Mouse (Mus musculus): Measurements from ENCODE around the gene Hapln2. TPM values are rescaled to one million over a fixed set of nuclear protein-coding genes. Genes with fewer than 3 reads are reported as not detected.

Gene Hapln2
- 0.68 and 1.6 TPM in 2 replicates for polyA plus RNA-seq (2012; rRNA removed)

DNA sequence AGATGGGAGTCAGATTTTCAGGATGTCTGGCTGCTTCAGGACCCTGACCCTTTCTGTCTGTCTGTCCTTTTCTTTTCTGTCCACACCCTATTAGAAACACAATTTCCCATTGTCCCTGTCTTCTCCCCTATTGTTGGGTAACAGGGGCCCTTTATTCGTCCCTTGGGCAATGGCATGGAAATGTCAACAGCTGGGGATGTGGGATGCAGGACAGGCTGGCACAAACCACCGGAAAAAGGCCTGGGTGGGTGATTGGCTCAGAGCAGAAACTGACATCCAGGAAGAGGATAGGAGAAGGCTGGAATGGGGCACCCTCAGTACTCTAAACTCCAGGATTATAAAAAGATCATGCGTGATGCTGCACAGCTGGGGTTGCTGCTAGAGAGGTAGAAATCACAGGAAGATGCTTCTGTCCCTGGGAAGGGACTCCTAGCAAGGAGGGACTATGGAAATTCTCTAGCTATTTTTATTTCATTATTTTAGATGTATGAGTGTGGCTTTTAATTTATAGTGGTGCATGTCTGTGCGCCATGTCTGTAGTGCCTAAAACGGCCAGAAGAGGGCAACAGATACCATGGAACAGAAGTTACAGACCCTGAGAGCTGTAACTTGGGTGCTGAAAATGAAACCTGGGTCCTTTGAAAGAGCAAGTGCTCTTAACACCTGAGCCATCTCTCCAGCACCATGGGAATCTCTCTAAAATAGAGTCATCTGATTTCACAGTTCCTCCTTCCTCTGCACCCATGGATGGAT, at the start of gene Hapln2:
Hapln2 (minus strand) TSS at position 150 of the 753 bp plus-strand sequence.
- TF ChIP-seq CTCF (IDR thresholded peaks at IDR 0.05; ENCODE audit: borderline replicate concordance, extremely low read depth, insufficient read depth, insufficient read length) (peak; percentile 38; the same call in 1 of the 2 replicates), POLR2A (IDR thresholded peaks at IDR 0.05; ENCODE audit: borderline replicate concordance, extremely low read depth, insufficient read depth, insufficient read length, poor library complexity, severe bottlenecking) (no peak)
- DNase-seq (ENCODE audit: low read depth) = no peak

DNA sequence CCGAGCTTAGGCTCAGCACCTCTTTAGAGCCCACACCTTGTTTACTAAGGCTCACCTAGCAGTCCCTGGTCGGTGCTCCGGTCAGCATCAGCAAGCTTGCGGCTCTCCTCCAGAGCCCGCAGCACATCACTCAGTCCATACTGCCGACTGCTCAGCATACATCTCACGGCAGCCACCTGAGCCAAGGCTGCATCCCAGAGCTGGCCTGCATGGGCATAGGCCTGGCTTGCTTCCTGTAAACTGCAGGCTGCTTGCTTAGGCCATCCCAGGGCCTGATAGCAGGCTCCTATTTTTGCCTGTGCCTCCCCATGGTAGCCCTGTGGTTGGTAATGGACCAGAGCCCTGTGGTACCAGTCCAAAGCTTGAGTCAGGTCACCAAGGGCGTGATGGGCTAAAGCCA, 47.4 kb upstream of the Hapln2 start:
- no peak for TF ChIP-seq CTCF (IDR thresholded peaks at IDR 0.05; ENCODE audit: borderline replicate concordance, extremely low read depth, insufficient read depth, insufficient read length)
- no peak for TF ChIP-seq POLR2A (IDR thresholded peaks at IDR 0.05; ENCODE audit: borderline replicate concordance, extremely low read depth, insufficient read depth, insufficient read length, poor library complexity, severe bottlenecking)
- no peak for DNase-seq (ENCODE audit: low read depth)

DNA sequence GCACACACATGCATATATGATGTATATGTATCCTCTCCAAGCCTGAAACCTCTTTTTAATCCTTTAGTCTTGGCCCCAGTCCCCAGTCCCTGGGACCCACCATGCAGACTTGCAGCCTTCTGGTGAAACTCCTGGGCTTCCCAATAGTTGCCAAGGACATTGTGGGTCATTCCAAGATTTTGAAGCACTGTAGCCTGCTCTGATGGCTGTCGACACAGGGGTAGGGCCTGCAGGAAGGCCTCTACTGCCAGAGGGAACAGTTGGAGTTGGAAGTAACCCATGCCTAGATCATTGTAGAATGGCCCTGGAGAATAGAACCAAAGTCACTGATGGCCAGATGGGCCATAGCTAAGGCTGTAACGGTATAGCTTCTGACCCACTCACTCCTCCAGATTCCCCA, 47.0 kb upstream of the Hapln2 start:
- TF ChIP-seq CTCF (IDR thresholded peaks at IDR 0.05; ENCODE audit: borderline replicate concordance, extremely low read depth, insufficient read depth, insufficient read length) = no peak
- TF ChIP-seq POLR2A (IDR thresholded peaks at IDR 0.05; ENCODE audit: borderline replicate concordance, extremely low read depth, insufficient read depth, insufficient read length, poor library complexity, severe bottlenecking) = no peak
- no peak for DNase-seq (ENCODE audit: low read depth)

DNA sequence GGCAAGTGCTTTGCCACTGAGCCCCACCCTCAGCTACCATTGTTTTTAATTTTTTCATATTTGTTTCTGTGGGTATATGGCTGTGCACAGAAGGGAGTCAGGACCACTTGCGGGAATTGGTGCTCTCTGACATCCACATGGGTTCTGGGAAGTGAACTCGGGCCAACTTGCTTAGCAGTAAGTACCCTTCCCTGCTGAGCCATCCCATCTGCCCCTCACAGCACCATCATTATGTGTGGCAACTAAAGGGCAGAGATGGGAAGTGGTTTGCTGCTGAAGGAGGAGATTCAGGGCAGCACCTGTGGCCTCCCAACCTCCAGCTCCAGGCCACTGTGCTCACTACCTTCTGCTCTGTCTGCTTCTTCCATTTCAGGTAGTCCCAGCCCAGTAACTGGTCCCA, 46.2 kb upstream of the Hapln2 start:
- TF ChIP-seq POLR2A (IDR thresholded peaks at IDR 0.05; ENCODE audit: borderline replicate concordance, extremely low read depth, insufficient read depth, insufficient read length, poor library complexity, severe bottlenecking) (no peak), CTCF (IDR thresholded peaks at IDR 0.05; ENCODE audit: borderline replicate concordance, extremely low read depth, insufficient read depth, insufficient read length) (no peak)
- DNase-seq (ENCODE audit: low read depth) = no peak

DNA sequence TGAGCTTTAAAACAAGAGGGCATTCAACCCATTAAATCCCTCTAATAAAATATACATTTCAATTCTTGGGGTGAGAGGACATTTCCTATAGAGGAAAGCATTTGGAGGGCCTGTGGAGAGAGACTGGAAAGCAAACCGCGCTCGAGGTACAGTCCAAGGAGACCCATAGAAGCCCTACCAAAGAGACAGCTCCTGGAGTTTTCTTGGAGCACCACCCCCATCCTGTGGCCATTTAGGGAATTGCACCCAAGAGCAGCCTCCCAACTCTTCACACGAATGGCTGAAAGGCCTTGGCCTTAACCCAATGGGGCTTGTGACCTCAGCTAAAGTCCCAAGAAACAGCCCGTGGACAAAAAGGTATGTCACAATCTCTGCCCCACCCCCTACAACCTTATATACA, 44.4 kb upstream of the Hapln2 start:
- DNase-seq (ENCODE audit: low read depth) = peak; percentile 84
- peak; percentile 98 for TF ChIP-seq CTCF (IDR thresholded peaks at IDR 0.05; ENCODE audit: borderline replicate concordance, extremely low read depth, insufficient read depth, insufficient read length)
- TF ChIP-seq POLR2A (IDR thresholded peaks at IDR 0.05; ENCODE audit: borderline replicate concordance, extremely low read depth, insufficient read depth, insufficient read length, poor library complexity, severe bottlenecking) = no peak

DNA sequence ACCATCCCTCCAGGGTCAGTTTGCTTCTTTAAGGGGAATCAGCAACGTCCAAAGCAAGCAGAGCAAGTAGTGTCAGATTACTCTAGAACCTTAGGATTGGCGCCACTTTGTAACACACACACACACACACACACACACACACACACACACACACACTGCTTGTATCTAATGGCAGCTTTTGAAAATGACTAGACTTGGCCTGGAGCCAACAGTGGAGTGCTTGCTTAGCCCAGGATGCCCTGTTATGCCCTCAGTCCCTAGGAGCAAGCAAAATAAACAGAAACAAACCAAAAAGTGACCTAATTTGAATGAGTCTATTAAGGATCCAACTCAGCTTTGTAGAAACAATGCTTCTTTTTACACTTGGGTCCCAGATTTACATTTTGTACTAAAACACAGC, 41.0 kb upstream of the Hapln2 start:
- DNase-seq (ENCODE audit: low read depth) = peak; percentile 62
- TF ChIP-seq CTCF (IDR thresholded peaks at IDR 0.05; ENCODE audit: borderline replicate concordance, extremely low read depth, insufficient read depth, insufficient read length) = no peak
- no peak for TF ChIP-seq POLR2A (IDR thresholded peaks at IDR 0.05; ENCODE audit: borderline replicate concordance, extremely low read depth, insufficient read depth, insufficient read length, poor library complexity, severe bottlenecking)

DNA sequence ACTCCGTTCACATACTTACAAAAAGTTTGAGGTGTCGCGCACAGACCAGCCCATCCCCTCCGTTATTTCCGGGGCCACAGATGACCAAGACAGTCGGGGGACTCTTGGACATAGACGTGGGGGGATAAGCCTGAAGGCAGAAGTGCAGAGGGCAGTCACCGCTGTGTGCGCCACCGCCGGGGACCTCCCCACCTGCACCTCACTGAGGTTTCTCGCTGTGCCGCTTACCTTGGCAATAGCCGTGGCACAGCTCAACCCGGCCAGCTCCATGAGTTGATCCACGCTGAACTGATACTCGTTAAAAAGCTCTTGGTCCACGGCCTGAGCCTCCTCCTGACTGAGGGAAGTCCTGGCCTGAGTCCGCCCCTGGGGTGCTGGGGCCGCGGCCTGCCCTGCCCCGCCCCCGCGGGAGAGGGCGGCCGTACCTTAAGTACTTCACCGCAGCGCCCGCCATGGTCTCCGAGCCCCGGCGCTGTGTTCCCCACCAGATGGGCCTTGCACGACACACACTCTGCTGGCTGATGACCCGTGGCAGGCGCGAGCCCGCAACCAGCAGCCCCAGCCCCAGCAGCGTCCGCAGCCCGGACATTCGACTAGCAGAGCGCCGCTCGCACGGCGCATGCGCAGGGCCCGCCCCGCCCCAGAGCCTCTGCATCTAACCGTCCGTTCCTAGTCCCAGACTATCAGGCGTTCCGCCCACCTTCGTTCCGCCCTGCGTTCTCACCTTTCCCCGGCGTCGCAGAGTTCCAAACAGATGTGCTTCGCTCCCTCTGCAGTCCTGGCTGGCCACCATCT, 30.7 kb upstream of the Hapln2 start, which contains the start of gene Naxe:
Naxe (minus strand) TSS at position 594 of the 795 bp plus-strand sequence.
- TF ChIP-seq CTCF (IDR thresholded peaks at IDR 0.05; ENCODE audit: borderline replicate concordance, extremely low read depth, insufficient read depth, insufficient read length) (no peak), POLR2A (IDR thresholded peaks at IDR 0.05; ENCODE audit: borderline replicate concordance, extremely low read depth, insufficient read depth, insufficient read length, poor library complexity, severe bottlenecking) (peak; percentile 96)
- peak; percentile 95 for DNase-seq (ENCODE audit: low read depth)

DNA sequence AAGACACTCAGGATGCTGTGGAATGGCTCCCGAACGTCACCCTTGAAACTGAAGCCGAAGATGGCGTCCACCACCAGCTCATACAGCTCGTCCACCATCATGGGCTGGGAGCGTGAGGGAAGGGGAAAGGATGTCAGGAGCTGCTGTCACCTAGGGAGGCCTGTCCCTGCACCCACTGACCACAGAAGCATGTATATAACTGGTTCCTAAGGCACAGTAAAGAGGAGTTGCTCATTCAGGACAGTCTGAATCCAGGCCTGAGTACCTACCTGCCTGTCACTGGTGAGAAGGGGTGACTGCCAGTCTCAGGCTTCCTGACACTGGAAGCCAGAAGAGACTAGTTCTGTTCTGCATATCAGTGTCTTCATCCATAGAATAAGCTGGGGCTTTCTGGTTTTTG, 29.6 kb upstream of the Hapln2 start:
- TF ChIP-seq POLR2A (IDR thresholded peaks at IDR 0.05; ENCODE audit: borderline replicate concordance, extremely low read depth, insufficient read depth, insufficient read length, poor library complexity, severe bottlenecking) (no peak), CTCF (IDR thresholded peaks at IDR 0.05; ENCODE audit: borderline replicate concordance, extremely low read depth, insufficient read depth, insufficient read length) (no peak)

DNA sequence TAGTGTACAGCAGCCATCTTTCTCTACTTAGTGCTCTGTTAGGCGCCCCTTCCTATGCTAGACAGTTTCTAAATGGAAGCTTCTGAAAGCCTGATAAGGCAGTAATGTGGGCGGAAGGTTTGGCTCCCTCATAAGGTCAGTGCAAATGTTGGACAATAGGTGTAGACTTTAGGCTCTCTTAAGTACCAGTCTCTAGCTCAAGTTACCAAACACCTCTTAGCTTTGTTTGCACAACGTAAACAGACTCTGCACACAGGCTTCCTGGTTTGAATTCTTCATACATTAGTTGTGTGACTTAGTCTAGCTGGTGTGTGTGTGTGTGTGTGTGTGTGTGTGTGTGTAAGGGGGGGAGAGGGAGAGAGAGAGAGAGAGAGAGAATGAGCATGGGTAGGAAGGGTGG, 22.1 kb upstream of the Hapln2 start:
- DNase-seq (ENCODE audit: low read depth) = no peak
- TF ChIP-seq POLR2A (IDR thresholded peaks at IDR 0.05; ENCODE audit: borderline replicate concordance, extremely low read depth, insufficient read depth, insufficient read length, poor library complexity, severe bottlenecking) (no peak), CTCF (IDR thresholded peaks at IDR 0.05; ENCODE audit: borderline replicate concordance, extremely low read depth, insufficient read depth, insufficient read length) (no peak)

More for the DNA sequence above, 29.6 kb upstream of the Hapln2 start:
- no peak for DNase-seq (ENCODE audit: low read depth)

DNA sequence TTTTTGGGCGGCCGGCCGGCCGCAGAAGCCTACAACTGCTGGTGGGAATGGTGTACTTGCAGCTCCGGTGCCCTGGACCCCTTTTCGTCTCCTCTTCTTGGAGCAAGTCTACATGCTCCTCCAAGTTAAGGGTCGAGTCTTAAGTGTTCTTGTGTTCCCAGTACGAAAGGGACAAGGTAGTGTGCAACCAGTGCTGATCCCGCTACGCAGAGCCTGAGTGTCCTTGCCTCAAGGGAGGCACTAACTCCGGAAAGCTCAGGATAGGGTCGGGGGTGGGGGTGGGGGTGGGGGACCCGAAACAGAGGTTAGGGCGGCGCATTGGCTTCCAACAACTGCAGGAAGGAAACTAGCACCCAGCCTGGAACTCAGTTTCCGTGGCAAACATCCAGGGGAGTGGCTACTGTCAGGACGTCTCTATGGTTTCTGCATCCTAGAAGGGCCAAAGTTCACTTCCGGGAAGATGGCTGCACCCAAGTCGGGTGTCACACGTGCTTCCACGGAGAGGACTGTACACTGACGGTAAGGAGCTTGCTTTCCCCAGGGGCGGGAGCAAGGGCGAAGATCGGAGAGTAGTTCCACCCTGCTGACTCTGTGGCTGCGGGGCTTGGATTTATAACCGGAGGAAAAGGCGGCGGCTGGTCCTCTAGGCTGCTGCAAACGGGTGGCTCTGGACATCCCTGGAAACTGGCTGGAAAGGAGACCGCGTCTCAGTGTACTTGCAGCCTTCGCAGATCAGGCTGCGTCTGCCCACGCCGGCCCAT, 15.5 kb upstream of the Hapln2 start, which contains the start of gene Gpatch4:
Gpatch4 (plus strand) TSS at position 448 of the 761 bp plus-strand sequence.
- peak; percentile 98 for DNase-seq (ENCODE audit: low read depth)
- TF ChIP-seq CTCF (IDR thresholded peaks at IDR 0.05; ENCODE audit: borderline replicate concordance, extremely low read depth, insufficient read depth, insufficient read length) = no peak
- TF ChIP-seq POLR2A (IDR thresholded peaks at IDR 0.05; ENCODE audit: borderline replicate concordance, extremely low read depth, insufficient read depth, insufficient read length, poor library complexity, severe bottlenecking) = no peak

All from brain, embryonic 14.5 days (tissue).